Mouse (Mus musculus) olfactory bulb, adult 2 months (tissue): ENCODE data around the gene Cyp27a1.

Experiments
- CTCF ChIP-seq: fragments of 200-500 bp; IDR thresholded peaks from 2 replicates; pipeline ENCODE4 v1.5.1; 2012; ENCODE audit warnings: low read depth, mild to moderate bottlenecking, low read length, moderate library complexity; ENCODE audit not compliant: insufficient read depth
- POLR2A ChIP-seq: fragments of 200-500 bp; IDR thresholded peaks from 2 replicates; pipeline ENCODE4 v1.6.1; 2012; ENCODE audit warnings: mild to moderate bottlenecking, low read depth, low read length, moderate library complexity; ENCODE audit not compliant: insufficient read depth

DNA sequence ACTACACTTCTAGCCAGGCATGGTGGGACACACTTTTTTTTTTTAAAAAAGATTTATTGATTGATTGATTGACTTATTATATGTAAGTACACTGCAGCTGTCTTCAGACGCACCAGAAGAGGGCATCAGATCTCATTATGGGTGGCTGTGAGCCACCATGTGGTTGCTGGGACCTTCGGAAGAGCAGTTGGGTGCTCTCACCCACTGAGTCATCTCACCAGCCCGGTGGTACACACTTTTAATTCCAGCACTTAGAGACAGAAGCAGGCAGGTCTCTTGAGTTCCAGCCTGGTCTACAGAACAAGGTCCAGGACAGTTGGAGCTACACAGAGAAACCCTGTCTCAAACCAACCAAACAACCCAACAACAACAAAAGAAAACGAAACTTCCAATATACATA is 1.3 kb upstream of the Cyp27a1 start:
- TF ChIP-seq CTCF, result no peak
- no peak for TF ChIP-seq POLR2A
